Mouse (Mus musculus): ENCODE data around the gene Otos. TPM values are rescaled to one million over a fixed set of nuclear protein-coding genes. Genes with fewer than 3 reads are reported as not detected.

Gene Otos
- total RNA-seq, 1 experiment, result not detected

GRCm38 (mm10) chr1:92646601-92647000 lies 2.0 kb downstream of the Otos start:
- TF ChIP-seq MAFK (IDR thresholded peaks at IDR 0.05; ENCODE audit: insufficient read depth, low read depth, low read length), result no peak
- TF ChIP-seq CHD2 (IDR thresholded peaks at IDR 0.05; ENCODE audit: low read depth, low read length), result no peak
- no peak for TF ChIP-seq ZNF384 (IDR thresholded peaks at IDR 0.05; ENCODE audit: low read depth, low read length)
- no peak for TF ChIP-seq HCFC1 (IDR thresholded peaks at IDR 0.05; ENCODE audit: borderline replicate concordance, insufficient read depth, low read length)
- TF ChIP-seq ZC3H11A (IDR thresholded peaks at IDR 0.05; ENCODE audit: borderline replicate concordance, low read depth, low read length), result no peak
- no peaks in the 10 kb centered on the region for H3K9me3 ChIP-seq (ENCODE audit: control insufficient read depth, insufficient read depth, low read depth, low read length)
- no peak overlapping the region for H3K4me3 ChIP-seq (ENCODE audit: insufficient read depth in 1 of 2, low read depth in 1 of 2, low read length in 2 of 2, poor library complexity in 1 of 2, severe bottlenecking in 1 of 2)
- H3K36me3 ChIP-seq (ENCODE audit: control insufficient read depth, insufficient read depth, low read length, poor library complexity, severe bottlenecking), result no peaks in the 10 kb centered on the region
- no peak overlapping the region for H3K27ac ChIP-seq (ENCODE audit: insufficient read depth, low read depth, low read length, poor library complexity, severe bottlenecking)
- H3K9ac ChIP-seq (ENCODE audit: insufficient read depth, low read depth, low read length, poor library complexity, severe bottlenecking), result no peak overlapping the region
- peaks cover 3 to 4% of the 10 kb centered on the region in 2 experiments; a peak in 1 of 4 replicates for H3K4me1 ChIP-seq (ENCODE audit: control insufficient read depth in 2 of 2, insufficient read depth in 2 of 2, low read length in 2 of 2, poor library complexity in 1 of 2)
- no peak for DNase-seq (ENCODE audit: low read depth, low spot score)
- in situ Hi-C loops (cut with MboI; ENCODE audit: low sequenced_read_pairs in 2 of 2, unreplicated experiment in 2 of 2), result no loop called here

- DNase-seq (ENCODE audit: low read depth, low spot score), result no peak
- no peak for TF ChIP-seq ZNF384 (IDR thresholded peaks at IDR 0.05; ENCODE audit: low read depth, low read length)
- TF ChIP-seq CHD2 (IDR thresholded peaks at IDR 0.05; ENCODE audit: low read depth, low read length), result no peak
- no peak for TF ChIP-seq MAFK (IDR thresholded peaks at IDR 0.05; ENCODE audit: insufficient read depth, low read depth, low read length)
- TF ChIP-seq ZC3H11A (IDR thresholded peaks at IDR 0.05; ENCODE audit: borderline replicate concordance, low read depth, low read length), result no peak
- no peak for TF ChIP-seq HCFC1 (IDR thresholded peaks at IDR 0.05; ENCODE audit: borderline replicate concordance, insufficient read depth, low read length)
- in situ Hi-C loops (cut with MboI; ENCODE audit: low sequenced_read_pairs in 2 of 2, unreplicated experiment in 2 of 2), result no loop called here
Observed at GRCm38 (mm10) chr1:92646111-92646510, 2.5 kb downstream of the Otos start.

GRCm38 (mm10) chr1:92644916-92645315 lies 3.7 kb downstream of the Otos start:
- H3K9ac ChIP-seq (ENCODE audit: insufficient read depth, low read depth, low read length, poor library complexity, severe bottlenecking), result no peak overlapping the region
- H3K4me1 ChIP-seq (ENCODE audit: control insufficient read depth in 2 of 2, insufficient read depth in 2 of 2, low read length in 2 of 2, poor library complexity in 1 of 2), result peaks cover 3 to 4% of the 10 kb centered on the region in 2 experiments; a peak in 1 of 4 replicates
- TF ChIP-seq CHD2 (IDR thresholded peaks at IDR 0.05; ENCODE audit: low read depth, low read length), result no peak
- no peak for TF ChIP-seq MAFK (IDR thresholded peaks at IDR 0.05; ENCODE audit: insufficient read depth, low read depth, low read length)
- no peak for TF ChIP-seq ZC3H11A (IDR thresholded peaks at IDR 0.05; ENCODE audit: borderline replicate concordance, low read depth, low read length)
- no peak for TF ChIP-seq HCFC1 (IDR thresholded peaks at IDR 0.05; ENCODE audit: borderline replicate concordance, insufficient read depth, low read length)
- TF ChIP-seq ZNF384 (IDR thresholded peaks at IDR 0.05; ENCODE audit: low read depth, low read length), result no peak
- in situ Hi-C loops (cut with MboI; ENCODE audit: low sequenced_read_pairs in 2 of 2, unreplicated experiment in 2 of 2), result no loop called here
- no peak for DNase-seq (ENCODE audit: low read depth, low spot score)
- H3K9me3 ChIP-seq (ENCODE audit: control insufficient read depth, insufficient read depth, low read depth, low read length), result no peaks in the 10 kb centered on the region
- no peaks in the 10 kb centered on the region for H3K36me3 ChIP-seq (ENCODE audit: control insufficient read depth, insufficient read depth, low read length, poor library complexity, severe bottlenecking)
- H3K4me3 ChIP-seq (ENCODE audit: insufficient read depth in 1 of 2, low read depth in 1 of 2, low read length in 2 of 2, poor library complexity in 1 of 2, severe bottlenecking in 1 of 2), result no peak overlapping the region
- H3K27ac ChIP-seq (ENCODE audit: insufficient read depth, low read depth, low read length, poor library complexity, severe bottlenecking), result no peak overlapping the region

More at GRCm38 (mm10) chr1:92646111-92646510, 2.5 kb downstream of the Otos start:
- no peaks in the 10 kb centered on the region for H3K9me3 ChIP-seq (ENCODE audit: control insufficient read depth, insufficient read depth, low read depth, low read length)
- H3K36me3 ChIP-seq (ENCODE audit: control insufficient read depth, insufficient read depth, low read length, poor library complexity, severe bottlenecking), result no peaks in the 10 kb centered on the region
- H3K27ac ChIP-seq (ENCODE audit: insufficient read depth, low read depth, low read length, poor library complexity, severe bottlenecking), result no peak overlapping the region
- H3K9ac ChIP-seq (ENCODE audit: insufficient read depth, low read depth, low read length, poor library complexity, severe bottlenecking), result no peak overlapping the region
- H3K4me3 ChIP-seq (ENCODE audit: insufficient read depth in 1 of 2, low read depth in 1 of 2, low read length in 2 of 2, poor library complexity in 1 of 2, severe bottlenecking in 1 of 2), result no peak overlapping the region
- H3K4me1 ChIP-seq (ENCODE audit: control insufficient read depth in 2 of 2, insufficient read depth in 2 of 2, low read length in 2 of 2, poor library complexity in 1 of 2), result peaks cover 3 to 4% of the 10 kb centered on the region in 2 experiments; a peak in 1 of 4 replicates

GRCm38 (mm10) chr1:92643691-92644090 lies 5.0 kb downstream of the Otos start:
- in situ Hi-C loops (cut with MboI; ENCODE audit: low sequenced_read_pairs in 2 of 2, unreplicated experiment in 2 of 2), result no loop called here
- DNase-seq (ENCODE audit: low read depth, low spot score), result no peak
- Histone ChIP-seq H3K9ac (ENCODE audit: insufficient read depth, low read depth, low read length, poor library complexity, severe bottlenecking) (no peak overlapping the region), H3K36me3 (ENCODE audit: control insufficient read depth, insufficient read depth, low read length, poor library complexity, severe bottlenecking) (no peaks in the 10 kb centered on the region; the same call in 1 of the 2 replicates), H3K4me1 (ENCODE audit: control insufficient read depth in 2 of 2, insufficient read depth in 2 of 2, low read length in 2 of 2, poor library complexity in 1 of 2) (peaks cover 3 to 4% of the 10 kb centered on the region in 2 experiments; a peak in 1 of 4 replicates), H3K27ac (ENCODE audit: insufficient read depth, low read depth, low read length, poor library complexity, severe bottlenecking) (no peak overlapping the region), H3K4me3 (ENCODE audit: insufficient read depth in 1 of 2, low read depth in 1 of 2, low read length in 2 of 2, poor library complexity in 1 of 2, severe bottlenecking in 1 of 2) (no peak overlapping the region), H3K9me3 (ENCODE audit: control insufficient read depth, insufficient read depth, low read depth, low read length) (no peaks in the 10 kb centered on the region)
- TF ChIP-seq HCFC1 (IDR thresholded peaks at IDR 0.05; ENCODE audit: borderline replicate concordance, insufficient read depth, low read length) (no peak), ZC3H11A (IDR thresholded peaks at IDR 0.05; ENCODE audit: borderline replicate concordance, low read depth, low read length) (no peak), CHD2 (IDR thresholded peaks at IDR 0.05; ENCODE audit: low read depth, low read length) (no peak), ZNF384 (IDR thresholded peaks at IDR 0.05; ENCODE audit: low read depth, low read length) (no peak), MAFK (IDR thresholded peaks at IDR 0.05; ENCODE audit: insufficient read depth, low read depth, low read length) (no peak)
